Mouse (Mus musculus): ENCODE data around the gene Gm13275. TPM values are rescaled to one million over a fixed set of nuclear protein-coding genes. Genes with fewer than 3 reads are reported as not detected.

Gm13275 gene
- polyA plus RNA-seq, 1 experiment from 2014 or later, result not detected

Other genes starting within 250 kb of the Gm13275 start
- not detected in 2 replicates for gene Ifna15, start 236.2 kb upstream of the Gm13275 start, polyA plus RNA-seq (2016; fragmentation: Nextera tagmentation; extraction: Ambion mirVana)
- not detected in 2 replicates for gene Ifna14, start 222.7 kb upstream of the Gm13275 start, polyA plus RNA-seq (2016; fragmentation: Nextera tagmentation; extraction: Ambion mirVana)
- not detected in 2 replicates for gene Ifna9, start 202.1 kb upstream of the Gm13275 start, polyA plus RNA-seq (2016; fragmentation: Nextera tagmentation; extraction: Ambion mirVana)
- gene Ifna12, start 191.1 kb upstream of the Gm13275 start, polyA plus RNA-seq (2016; fragmentation: Nextera tagmentation; extraction: Ambion mirVana), result not detected in 2 replicates
- not detected in 2 replicates for gene C87499, start 160.1 kb upstream of the Gm13275 start, polyA plus RNA-seq (2016; fragmentation: Nextera tagmentation; extraction: Ambion mirVana)
- not detected in 2 replicates for gene Ifna13, start 150.0 kb upstream of the Gm13275 start, polyA plus RNA-seq (2016; fragmentation: Nextera tagmentation; extraction: Ambion mirVana)
- gene Ifna16, start 117.6 kb upstream of the Gm13275 start, polyA plus RNA-seq (2016; fragmentation: Nextera tagmentation; extraction: Ambion mirVana), result not detected in 2 replicates
- gene Ifna2, start 110.6 kb upstream of the Gm13275 start, polyA plus RNA-seq (2016; fragmentation: Nextera tagmentation; extraction: Ambion mirVana), result not detected in 2 replicates
- gene Ifnab, start 103.1 kb upstream of the Gm13275 start, polyA plus RNA-seq (2016; fragmentation: Nextera tagmentation; extraction: Ambion mirVana), result not detected in 2 replicates
- gene Gm26566, start 72.7 kb upstream of the Gm13275 start, polyA plus RNA-seq (2016; fragmentation: Nextera tagmentation; extraction: Ambion mirVana), result 0.29 and 0.43 TPM in 2 replicates
- 38.0 and 38.7 TPM in 2 replicates for gene Klhl9, start 72.0 kb upstream of the Gm13275 start, polyA plus RNA-seq (2016; fragmentation: Nextera tagmentation; extraction: Ambion mirVana)
- gene Gm13271, start 39.6 kb upstream of the Gm13275 start, polyA plus RNA-seq (2016; fragmentation: Nextera tagmentation; extraction: Ambion mirVana), result not detected in 2 replicates
- gene Gm13283, start 34.4 kb upstream of the Gm13275 start, polyA plus RNA-seq (2016; fragmentation: Nextera tagmentation; extraction: Ambion mirVana), result not detected in 2 replicates
- gene Gm13290, start 20.7 kb upstream of the Gm13275 start, polyA plus RNA-seq (2016; fragmentation: Nextera tagmentation; extraction: Ambion mirVana), result not detected in 2 replicates
- not detected in 2 replicates for gene Gm13289, start 17.6 kb upstream of the Gm13275 start, polyA plus RNA-seq (2016; fragmentation: Nextera tagmentation; extraction: Ambion mirVana)
- gene Gm13272, start 14.6 kb upstream of the Gm13275 start, polyA plus RNA-seq (2016; fragmentation: Nextera tagmentation; extraction: Ambion mirVana), result not detected in 2 replicates
- not detected in 2 replicates for gene Ifnz, start 12.4 kb upstream of the Gm13275 start, polyA plus RNA-seq (2016; fragmentation: Nextera tagmentation; extraction: Ambion mirVana)
- gene Gm13276, start 8.8 kb upstream of the Gm13275 start, polyA plus RNA-seq (2016; fragmentation: Nextera tagmentation; extraction: Ambion mirVana), result not detected in 2 replicates
- gene Gm13277, start 5.9 kb upstream of the Gm13275 start, polyA plus RNA-seq (2016; fragmentation: Nextera tagmentation; extraction: Ambion mirVana), result not detected in 2 replicates
- not detected in 2 replicates for gene Gm13278, start 2.9 kb upstream of the Gm13275 start, polyA plus RNA-seq (2016; fragmentation: Nextera tagmentation; extraction: Ambion mirVana)
- gene Gm13279, start 2.9 kb downstream of the Gm13275 start, polyA plus RNA-seq (2016; fragmentation: Nextera tagmentation; extraction: Ambion mirVana), result not detected in 2 replicates
- gene Gm13285, start 5.2 kb downstream of the Gm13275 start, polyA plus RNA-seq (2016; fragmentation: Nextera tagmentation; extraction: Ambion mirVana), result 0.13 and 0.22 TPM in 2 replicates
- not detected in 2 replicates for gene Gm13287, start 8.8 kb downstream of the Gm13275 start, polyA plus RNA-seq (2016; fragmentation: Nextera tagmentation; extraction: Ambion mirVana)
- gene Gm13288, start 11.0 kb downstream of the Gm13275 start, polyA plus RNA-seq (2016; fragmentation: Nextera tagmentation; extraction: Ambion mirVana), result not detected in 2 replicates
- gene Ifna7, start 21.7 kb downstream of the Gm13275 start, polyA plus RNA-seq (2016; fragmentation: Nextera tagmentation; extraction: Ambion mirVana), result not detected in 2 replicates
- not detected in 2 replicates for gene Ifna11, start 25.5 kb downstream of the Gm13275 start, polyA plus RNA-seq (2016; fragmentation: Nextera tagmentation; extraction: Ambion mirVana)
- not detected in 2 replicates for gene Ifna6, start 32.9 kb downstream of the Gm13275 start, polyA plus RNA-seq (2016; fragmentation: Nextera tagmentation; extraction: Ambion mirVana)
- not detected in 2 replicates for gene Ifna5, start 41.0 kb downstream of the Gm13275 start, polyA plus RNA-seq (2016; fragmentation: Nextera tagmentation; extraction: Ambion mirVana)
- not detected in 2 replicates for gene Ifna4, start 47.4 kb downstream of the Gm13275 start, polyA plus RNA-seq (2016; fragmentation: Nextera tagmentation; extraction: Ambion mirVana)
- gene Ifna1, start 55.6 kb downstream of the Gm13275 start, polyA plus RNA-seq (2016; fragmentation: Nextera tagmentation; extraction: Ambion mirVana), result not detected in 2 replicates
- not detected in 2 replicates for gene Ifne, start 85.7 kb downstream of the Gm13275 start, polyA plus RNA-seq (2016; fragmentation: Nextera tagmentation; extraction: Ambion mirVana)

All from liver, embryonic 12.5 days (tissue).